ENCODE assay signal across 14 mouse cellular contexts in genomic region chr16:77058567-77058966, GRCm38 (mm10). TPM values are rescaled to one million over a fixed set of nuclear protein-coding genes. Genes with fewer than 3 reads are reported as not detected.
DNase-seq lines count a peak whose midpoint lies in the region; ATAC-seq and TF ChIP-seq lines count a peak whose summit lies in the region.
"Had no signal": no experiment of that assay in that cellular context is flagged by ENCODE, and none has a peak within 500 bp of the region (broad histone marks: within the 10 kb centered on the region; RNA-seq: fewer than 3 reads in every experiment).

No protein-coding gene starts in this region.

- peak overlapping the region; percentile 64 for H3K27ac ChIP-seq in layer of hippocampus, adult 2 months
- no peak overlapping the region for H3K27ac ChIP-seq in forebrain, postnatal 0 days (ENCODE audit: low read depth, low read length)
- no peak overlapping the region for H3K27ac ChIP-seq in midbrain, postnatal 0 days (ENCODE audit: low read depth, low read length)
- no peak overlapping the region for H3K27ac ChIP-seq in heart, embryonic 11.5 days (ENCODE audit: low read depth, low read length)
- no peak overlapping the region for H3K27ac ChIP-seq in heart, embryonic 12.5 days (ENCODE audit: poor library complexity, severe bottlenecking)
- H3K27ac ChIP-seq: heart, embryonic 13.5 days had no signal

- H3K4me1 ChIP-seq in forebrain, postnatal 0 days (ENCODE audit: insufficient read depth), result no peaks in the 10 kb centered on the region
- H3K4me1 ChIP-seq in midbrain, postnatal 0 days (ENCODE audit: insufficient read depth, low read length), result no peaks in the 10 kb centered on the region
- H3K4me1 ChIP-seq in heart, embryonic 11.5 days (ENCODE audit: control insufficient read depth, insufficient read depth, low read length), result no peaks in the 10 kb centered on the region
- no peaks in the 10 kb centered on the region for H3K4me1 ChIP-seq in heart, embryonic 12.5 days (replicated peaks)
- H3K4me1 ChIP-seq: heart, embryonic 13.5 days had no signal

- 62% methylated on average over 6 of the region's 6 CpGs for WGBS in forebrain, postnatal 0 days
- WGBS in midbrain, postnatal 0 days, result 57% methylated on average over 6 of the region's 6 CpGs
- 86% methylated on average over 6 of the region's 6 CpGs for WGBS in heart, embryonic 11.5 days (ENCODE audit: insufficient replicate concordance)
- 84% methylated on average over 6 of the region's 6 CpGs for WGBS in heart, embryonic 12.5 days

- H3K9ac ChIP-seq in forebrain, postnatal 0 days, result no peak overlapping the region
- H3K9ac ChIP-seq in midbrain, postnatal 0 days (replicated peaks; ENCODE audit: low read length, poor library complexity, severe bottlenecking), result no peak overlapping the region
- H3K9ac ChIP-seq in heart, embryonic 11.5 days (ENCODE audit: low read depth, low read length), result no peak overlapping the region
- no peak overlapping the region for H3K9ac ChIP-seq in heart, embryonic 12.5 days
- H3K9ac ChIP-seq: heart, embryonic 13.5 days had no signal

- no peak for TF ChIP-seq CTCF in layer of hippocampus, adult 2 months (conservative IDR thresholded peaks at IDR 0.05)
- no peak for TF ChIP-seq CTCF in forebrain, postnatal 0 days (IDR thresholded peaks at IDR 0.05; ENCODE audit: low read depth)
- TF ChIP-seq CTCF in midbrain, postnatal 0 days (IDR thresholded peaks at IDR 0.05), result no peak

- no peak overlapping the region for H3K4me2 ChIP-seq in forebrain, postnatal 0 days (ENCODE audit: low read depth)
- no peak overlapping the region for H3K4me2 ChIP-seq in midbrain, postnatal 0 days (ENCODE audit: low read depth, low read length, poor library complexity, severe bottlenecking)
- H3K4me2 ChIP-seq in heart, embryonic 11.5 days, result no peak overlapping the region
- H3K4me2 ChIP-seq in heart, embryonic 12.5 days, result no peak overlapping the region
- H3K4me2 ChIP-seq: heart, embryonic 13.5 days; liver, embryonic 11.5 days had no signal

- no peaks in the 10 kb centered on the region for H3K27me3 ChIP-seq in forebrain, postnatal 0 days (ENCODE audit: insufficient read depth, low read length)
- H3K27me3 ChIP-seq in midbrain, postnatal 0 days (ENCODE audit: insufficient read depth, low read length), result no peaks in the 10 kb centered on the region
- H3K27me3 ChIP-seq in heart, embryonic 11.5 days (ENCODE audit: control insufficient read depth, insufficient read depth, low read length), result no peaks in the 10 kb centered on the region
- no peaks in the 10 kb centered on the region for H3K27me3 ChIP-seq in heart, embryonic 12.5 days (replicated peaks)
- H3K27me3 ChIP-seq: heart, embryonic 13.5 days had no signal

- no peak for DNase-seq in layer of hippocampus, adult 2 months (ENCODE audit: low spot score in 2 of 2)
- DNase-seq in layer of hippocampus, adult 8-10 months (ENCODE audit: low spot score in 2 of 2), result no peak
- DNase-seq in brain, adult 2 months (ENCODE audit: low read depth, low spot score), result peak; percentile 73
- DNase-seq in forebrain, postnatal 0 days, result peak; percentile 17
- peak; percentile 48 for DNase-seq in midbrain, postnatal 0 days (ENCODE audit: low spot score)
- no peak for DNase-seq in ovary, postnatal 14 days (ENCODE audit: low spot score)
- DNase-seq: adrenal gland, adult 8-10 months; gastrocnemius, postnatal 10 days; lung, postnatal 36 days had no signal

- H3K4me3 ChIP-seq in layer of hippocampus, adult 2 months, result no peak overlapping the region
- H3K4me3 ChIP-seq in forebrain, postnatal 0 days (ENCODE audit: low read depth, low read length), result no peak overlapping the region
- no peak overlapping the region for H3K4me3 ChIP-seq in midbrain, postnatal 0 days (ENCODE audit: low read depth, low read length)
- no peak overlapping the region for H3K4me3 ChIP-seq in heart, embryonic 11.5 days (ENCODE audit: low read depth, low read length)
- H3K4me3 ChIP-seq in heart, embryonic 12.5 days, result no peak overlapping the region
- H3K4me3 ChIP-seq: heart, embryonic 13.5 days had no signal

- peak; percentile 80 for ATAC-seq in forebrain, postnatal 0 days
- no peak for ATAC-seq in midbrain, postnatal 0 days (ENCODE audit: low FRiP score)
- ATAC-seq in heart, embryonic 11.5 days (replicated peaks; ENCODE audit: insufficient number of reproducible peaks, low FRiP score, low TSS enrichment), result no peak
- no peak for ATAC-seq in heart, embryonic 12.5 days (ENCODE audit: insufficient number of reproducible peaks, low FRiP score)
- ATAC-seq: intestine, embryonic 16.5 days had no signal

- H3K9me3 ChIP-seq in forebrain, postnatal 0 days (ENCODE audit: low read length), result no peaks in the 10 kb centered on the region
- H3K9me3 ChIP-seq in midbrain, postnatal 0 days (ENCODE audit: low read length), result no peaks in the 10 kb centered on the region
- H3K9me3 ChIP-seq in heart, embryonic 11.5 days (replicated peaks; ENCODE audit: control insufficient read depth, low read length), result no peaks in the 10 kb centered on the region
- H3K9me3 ChIP-seq in heart, embryonic 12.5 days (replicated peaks), result no peaks in the 10 kb centered on the region
- H3K9me3 ChIP-seq: heart, embryonic 13.5 days had no signal

- H3K36me3 ChIP-seq in forebrain, postnatal 0 days (ENCODE audit: insufficient read depth), result no peaks in the 10 kb centered on the region
- no peaks in the 10 kb centered on the region for H3K36me3 ChIP-seq in midbrain, postnatal 0 days (ENCODE audit: insufficient read depth, low read length)
- 0 out of 2 replicates have a peak, but pooled peaks cover 2% of the 10 kb centered on the region for H3K36me3 ChIP-seq in heart, embryonic 11.5 days (ENCODE audit: control insufficient read depth, insufficient read depth, low read length)
- H3K36me3 ChIP-seq in heart, embryonic 12.5 days, result peaks cover 38% of the 10 kb centered on the region

RNA-seq across cellular contexts. Expression of gene Usp25, which starts 45.1 kb away (rescaled TPM):
- 10 to 100 TPM; 29.8 to 36.6 TPM for total RNA-seq in layer of hippocampus, adult 2 months (2021)
- total RNA-seq in layer of hippocampus, adult 8-10 months (2022), result 10 to 100 TPM; 31.4 to 36.0 (median 33.2) TPM
- total RNA-seq in forebrain, postnatal 0 days (2014; rRNA removed), result 16.4 and 18.6 TPM in 2 replicates
- polyA plus RNA-seq in forebrain, postnatal 0 days (2015; fragmentation: Nextera tagmentation; extraction: Ambion mirVana), result 5.1 and 7.9 TPM in 2 replicates
- 12.6 and 21.9 TPM in 2 replicates for total RNA-seq in midbrain, postnatal 0 days (2014; rRNA removed)
- 6.1 and 6.8 TPM in 2 replicates for polyA plus RNA-seq in midbrain, postnatal 0 days (2015; fragmentation: Nextera tagmentation; extraction: Ambion mirVana)
- 29.4 and 29.9 TPM in 2 replicates for polyA plus RNA-seq in heart, embryonic 11.5 days (2014; fragmentation: Nextera tagmentation; extraction: Ambion mirVana)
- polyA plus RNA-seq in heart, embryonic 12.5 days (2016; fragmentation: Nextera tagmentation; extraction: Ambion mirVana), result 29.9 and 31.0 TPM in 2 replicates

Comparison
In these comparisons a context has a peak if more than half of its experiments do, and no peak if none do; other contexts are left out.
1. DNase-seq: peak in brain, adult 2 months (single experiment), forebrain, postnatal 0 days (single experiment) and midbrain, postnatal 0 days (single experiment); none in layer of hippocampus, adult 2 months (0 of 2), layer of hippocampus, adult 8-10 months (0 of 2) and ovary, postnatal 14 days (single experiment).